Mouse (Mus musculus): ENCODE measurements at regions not wholly inside any gene's neighbourhood (a gene's known extent, or its start where the extent isn't known, plus 50 kb on each side); places are given as distances from the start of the nearest gene placed in this dataset.

DNA sequence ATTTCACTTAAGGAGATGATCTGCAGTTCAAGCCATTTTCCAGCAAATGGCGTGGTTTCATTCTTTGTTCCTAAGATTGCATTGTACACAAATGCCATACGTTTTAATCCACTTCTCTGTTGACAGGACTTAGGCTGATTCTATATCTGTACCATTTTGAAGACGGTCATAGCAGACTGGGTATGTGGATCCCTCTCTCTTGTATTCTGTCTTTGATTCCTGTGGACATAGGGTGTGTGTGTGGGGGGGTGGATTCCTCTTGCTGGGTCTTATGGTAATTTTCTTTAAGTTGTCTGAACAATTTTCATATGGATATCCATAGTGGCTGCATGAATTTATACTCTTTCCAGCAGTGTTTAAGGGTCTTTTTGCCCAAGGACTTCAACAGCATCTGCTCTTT is 251.1 kb upstream of the Tenm4 start:
- DNase-seq (ENCODE audit: low spot score in 2 of 2), result no peak
- intact Hi-C loops (cut with DNase I), result loop anchor here (10.0 kb wide), 1 partner anchor 155 kb away; no protein-coding TSS in a partner anchor

DNA sequence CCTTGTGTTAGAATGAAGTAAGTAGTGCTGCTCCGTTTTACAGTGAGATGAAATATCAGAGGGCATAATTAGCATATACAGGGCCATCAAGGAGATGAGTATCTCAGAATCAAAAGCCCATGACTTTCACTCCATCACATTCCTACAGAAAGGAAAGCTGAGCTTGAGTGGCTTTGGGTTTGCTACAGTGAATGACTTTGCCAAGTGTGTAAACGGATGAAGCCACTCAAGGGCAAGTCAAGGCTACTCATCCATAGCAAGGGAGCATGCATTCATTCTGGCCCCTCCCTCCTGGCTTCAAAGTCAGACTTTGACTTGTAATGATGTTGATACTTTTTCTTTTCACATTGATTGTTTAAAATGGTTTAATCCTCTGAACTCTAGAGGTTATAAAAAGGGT is 246.2 kb upstream of the Tenm4 start:
- intact Hi-C loops (cut with DNase I), result no loop called here
- no peak for DNase-seq (ENCODE audit: low spot score in 2 of 2)

DNA sequence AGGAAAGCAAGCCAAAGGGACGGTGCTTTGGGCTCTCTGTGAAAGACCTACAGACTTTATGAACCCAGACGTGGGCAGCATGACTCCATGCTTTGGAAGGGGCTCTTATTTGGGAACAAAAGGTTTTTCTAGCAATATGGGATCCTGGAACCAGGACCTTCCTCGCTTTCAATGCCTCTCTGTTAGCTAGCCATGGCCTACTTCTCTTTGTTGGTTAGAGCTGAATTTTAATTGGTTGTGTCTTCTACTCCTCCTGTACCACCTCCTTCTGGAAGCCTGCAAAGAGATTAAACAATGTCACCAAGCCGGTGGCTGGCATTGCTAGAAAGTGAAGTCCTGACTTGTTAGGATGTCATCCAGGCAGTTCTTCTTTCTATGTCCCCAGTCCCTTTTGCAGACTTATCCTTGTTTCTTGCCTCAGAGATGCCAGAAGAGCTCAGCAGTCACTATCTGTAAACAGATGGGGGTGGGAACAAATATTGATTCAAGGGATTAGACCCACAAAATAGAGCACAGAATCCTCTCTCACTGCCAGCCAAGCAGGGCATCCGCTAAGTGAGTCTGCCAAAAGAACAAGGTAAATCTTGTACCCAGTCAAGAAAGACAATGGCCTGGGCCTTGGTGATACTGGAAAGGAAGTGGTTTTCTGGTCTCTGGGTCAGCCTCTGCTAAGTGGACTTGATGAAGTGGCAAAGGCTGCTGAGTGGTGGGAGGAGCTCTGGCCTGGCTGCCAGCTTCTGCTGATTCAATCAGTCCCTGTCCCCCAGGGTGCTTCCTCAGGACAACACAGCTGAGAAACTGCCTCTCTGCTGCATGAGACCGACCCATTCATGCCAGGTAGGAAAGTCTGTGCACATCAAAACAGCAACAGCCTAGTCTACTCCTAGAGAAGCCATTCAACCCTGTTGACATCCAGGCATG is 244.7 kb upstream of the Tenm4 start:
- intact Hi-C loops (cut with DNase I), result no loop called here
- peak in 1 of 2 experiments; percentile 20 for DNase-seq (ENCODE audit: low spot score in 2 of 2)

DNA sequence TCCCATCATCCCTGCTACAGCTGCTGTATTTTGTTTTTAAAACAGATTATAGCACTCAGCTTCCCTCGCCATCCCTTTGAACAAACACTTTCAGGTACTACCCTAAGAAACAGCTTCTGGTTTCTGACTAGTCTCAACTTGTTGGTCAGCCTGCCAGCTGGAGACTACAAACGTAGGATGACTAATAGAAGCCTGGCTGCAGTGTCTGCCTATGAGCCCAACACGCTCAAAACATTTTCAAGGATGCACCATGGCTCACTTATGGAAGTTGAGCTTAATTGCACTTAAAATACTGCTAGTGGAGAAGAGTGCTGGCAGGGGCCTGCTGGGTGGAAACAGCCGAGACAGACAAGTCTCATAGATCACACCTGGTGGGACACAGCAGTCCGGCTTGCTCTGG is 234.4 kb upstream of the Tenm4 start:
- DNase-seq (ENCODE audit: low spot score in 2 of 2), result peak in 1 of 2 experiments; percentile 63
- intact Hi-C loops (cut with DNase I), result no loop called here

DNA sequence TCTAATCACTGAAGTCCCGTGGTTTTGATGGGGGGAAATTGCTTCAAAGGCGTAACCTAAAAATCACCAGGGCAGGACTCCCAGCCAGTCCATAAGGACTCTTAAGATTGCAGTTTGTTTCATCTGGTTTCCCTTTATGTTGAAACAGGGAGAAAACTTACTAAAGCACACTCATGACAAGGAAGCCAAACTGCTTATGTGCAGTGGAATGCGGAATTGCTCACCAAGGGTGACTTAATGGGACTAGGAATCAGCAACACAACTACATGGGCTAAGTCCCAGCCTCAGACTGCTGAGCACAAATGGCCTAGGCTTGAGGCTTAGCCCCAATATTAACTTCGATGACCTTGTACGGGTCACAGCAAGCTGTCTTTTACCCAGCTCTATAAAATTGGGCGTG is 227.6 kb upstream of the Tenm4 start:
- DNase-seq (ENCODE audit: low spot score in 2 of 2), result no peak
- intact Hi-C loops (cut with DNase I), result no loop called here

DNA sequence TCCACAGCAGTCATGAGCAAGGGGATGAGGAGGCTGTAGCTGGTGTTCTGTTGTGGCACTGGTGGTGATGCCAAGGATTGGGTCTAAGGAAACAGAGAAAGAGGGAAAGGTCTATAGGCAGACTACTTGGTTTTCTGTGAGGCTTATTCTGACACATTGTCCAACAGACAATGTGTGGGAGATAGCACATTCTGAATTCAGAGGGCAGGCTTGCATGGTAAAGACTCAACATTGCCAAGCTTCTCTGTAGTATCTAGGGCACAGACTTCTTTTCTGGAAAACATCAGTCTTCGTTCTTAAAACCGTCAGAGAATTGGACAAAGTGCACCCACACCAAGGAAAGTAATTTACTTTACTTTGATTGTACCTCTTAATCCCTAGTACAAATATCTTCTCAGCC is 218.7 kb upstream of the Tenm4 start:
- DNase-seq (ENCODE audit: low spot score in 2 of 2), result peak in 1 of 2 experiments; percentile 59
- intact Hi-C loops (cut with DNase I), result no loop called here

DNA sequence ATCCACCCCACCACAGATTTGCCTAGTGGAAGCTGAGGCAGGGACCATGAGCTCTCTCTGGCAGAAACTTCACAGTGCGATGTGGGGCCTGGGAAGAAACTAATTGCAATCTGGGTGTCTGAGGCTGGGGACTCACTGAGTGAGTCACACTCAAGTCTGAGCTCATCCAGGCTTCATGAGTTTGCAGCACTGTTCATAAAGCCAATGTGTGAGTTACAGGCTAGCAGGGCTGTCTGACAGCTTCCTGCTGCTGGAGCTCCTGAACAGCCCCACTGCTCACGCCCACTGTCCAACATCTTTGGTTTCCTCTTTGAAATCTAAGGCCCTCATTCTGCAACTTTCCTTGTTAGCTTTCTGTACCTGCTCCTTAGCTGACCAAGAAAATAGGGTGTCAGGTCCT is 216.5 kb upstream of the Tenm4 start:
- peak in 1 of 2 experiments; percentile 61 for DNase-seq (ENCODE audit: low spot score in 2 of 2)
- intact Hi-C loops (cut with DNase I), result no loop called here

DNA sequence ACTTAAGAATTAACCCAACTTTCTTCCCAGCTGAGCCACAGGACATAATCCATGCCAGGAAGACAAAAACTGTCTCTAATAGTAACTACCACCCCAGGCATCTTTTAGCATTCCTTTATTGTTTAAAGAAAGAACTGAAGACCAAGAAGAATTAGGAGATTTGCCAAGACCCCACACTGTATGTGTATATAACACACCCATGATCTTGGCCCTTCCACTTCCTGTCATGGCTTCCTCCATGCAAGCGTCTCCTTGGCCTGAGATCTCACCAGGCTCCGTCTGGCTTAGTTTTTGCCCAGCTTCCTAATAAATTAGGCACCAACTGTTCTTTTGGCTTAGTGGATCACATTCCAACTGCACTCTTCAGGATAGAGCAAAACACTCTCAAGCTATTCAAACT is 215.9 kb upstream of the Tenm4 start:
- intact Hi-C loops (cut with DNase I), result no loop called here
- no peak for DNase-seq (ENCODE audit: low spot score in 2 of 2)

DNA sequence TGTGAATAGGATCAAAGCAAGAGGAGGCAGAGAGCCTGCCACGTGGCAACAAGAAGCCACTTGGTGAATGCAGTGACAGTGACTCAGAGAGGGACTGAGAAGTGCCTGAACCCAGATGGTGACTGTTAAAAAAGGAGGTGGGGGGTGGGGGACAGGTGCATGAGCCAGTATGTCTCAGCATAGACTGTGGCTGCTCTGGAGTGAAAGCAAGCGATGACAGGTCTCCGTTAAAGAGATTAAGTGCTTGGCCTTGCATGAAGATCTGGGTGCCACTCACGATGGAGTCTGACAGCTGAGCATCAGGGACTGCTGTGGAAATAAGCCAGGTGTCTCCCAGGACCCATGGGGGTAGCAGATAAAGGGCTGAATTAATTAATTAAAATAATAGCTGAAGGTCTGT is 212.0 kb upstream of the Tenm4 start:
- DNase-seq (ENCODE audit: low spot score in 2 of 2), result peak in 1 of 2 experiments; percentile 9
- intact Hi-C loops (cut with DNase I), result no loop called here

DNA sequence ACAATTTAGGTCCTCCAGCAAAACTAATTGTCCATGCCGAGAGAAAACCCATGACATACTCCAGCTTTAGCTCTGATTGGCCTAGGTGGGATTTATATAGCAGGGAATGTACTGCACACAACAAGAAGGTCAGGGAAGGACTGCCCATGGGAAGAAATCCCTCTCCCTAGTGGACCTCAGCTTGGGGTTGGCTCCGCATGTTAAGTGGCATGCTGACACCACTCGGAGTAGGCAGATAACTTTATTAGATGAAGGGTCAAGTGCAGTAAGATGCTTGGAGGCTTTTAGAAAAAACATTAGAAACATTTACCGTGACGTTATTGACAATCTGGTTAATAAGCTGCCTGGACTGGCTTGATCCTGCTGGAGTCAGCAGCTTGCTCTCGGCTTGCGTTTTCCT is 199.2 kb upstream of the Tenm4 start:
- intact Hi-C loops (cut with DNase I), result no loop called here
- DNase-seq (ENCODE audit: low spot score in 2 of 2), result no peak

DNA sequence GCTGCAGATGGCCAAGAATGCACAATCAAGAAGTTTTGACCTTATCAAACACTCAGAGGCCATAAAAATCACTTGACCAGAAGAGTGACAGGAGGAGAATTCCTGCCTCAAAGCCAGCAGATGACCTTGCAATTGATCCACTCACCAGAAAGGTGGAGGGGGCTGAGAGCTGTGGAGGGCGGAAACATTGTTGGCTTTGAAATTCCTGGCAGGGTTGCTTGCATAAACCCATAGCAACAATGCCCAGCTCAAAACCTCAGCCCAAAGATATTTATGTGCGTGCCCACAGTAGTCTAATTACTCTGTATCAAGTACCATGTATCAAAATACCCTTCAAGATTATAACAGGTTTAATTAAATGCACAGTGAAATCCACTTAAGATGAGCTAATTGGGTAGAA is 197.0 kb upstream of the Tenm4 start:
- no peak for DNase-seq (ENCODE audit: low spot score in 2 of 2)

DNA sequence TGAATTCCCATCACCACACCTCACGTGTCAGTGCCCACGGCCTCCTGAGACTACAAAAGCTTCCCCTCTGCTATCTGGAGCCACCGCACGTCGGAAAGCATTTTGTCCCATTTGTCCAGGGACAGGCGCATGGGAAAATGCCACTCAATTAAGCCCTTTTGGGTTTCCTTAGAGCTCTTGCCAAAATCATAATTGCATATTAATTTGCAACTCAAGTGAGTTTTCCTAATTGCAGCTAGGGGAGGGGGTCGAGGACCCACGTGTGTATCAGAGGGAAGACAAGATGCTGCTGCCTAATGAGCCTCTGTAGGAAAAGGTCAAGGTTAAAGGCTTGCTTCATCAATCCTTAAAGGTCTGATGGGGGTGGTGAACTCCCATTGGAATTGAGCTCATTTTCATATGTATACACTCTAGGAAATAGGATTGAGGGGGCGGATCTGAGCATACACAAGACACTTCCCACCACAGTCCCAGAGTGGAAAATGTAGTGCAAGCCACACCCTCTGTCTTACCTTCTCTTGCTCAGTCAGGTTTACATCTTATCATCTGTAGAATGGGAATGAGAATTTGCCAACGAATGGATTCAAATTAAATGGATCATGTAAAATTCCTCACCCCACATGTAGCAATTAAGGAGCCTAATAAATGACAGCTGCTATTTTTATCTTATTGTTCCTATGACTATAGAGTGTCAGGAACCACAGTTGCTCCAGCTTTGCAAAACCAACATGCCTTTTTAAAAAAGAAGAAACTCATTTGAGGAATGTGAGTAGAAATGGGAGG is 179.6 kb upstream of the Tenm4 start:
- intact Hi-C loops (cut with DNase I), result no loop called here
- DNase-seq (ENCODE audit: low spot score in 2 of 2), result no peak

More for the DNA sequence above, 197.0 kb upstream of the Tenm4 start:
- intact Hi-C loops (cut with DNase I), result no loop called here

DNA sequence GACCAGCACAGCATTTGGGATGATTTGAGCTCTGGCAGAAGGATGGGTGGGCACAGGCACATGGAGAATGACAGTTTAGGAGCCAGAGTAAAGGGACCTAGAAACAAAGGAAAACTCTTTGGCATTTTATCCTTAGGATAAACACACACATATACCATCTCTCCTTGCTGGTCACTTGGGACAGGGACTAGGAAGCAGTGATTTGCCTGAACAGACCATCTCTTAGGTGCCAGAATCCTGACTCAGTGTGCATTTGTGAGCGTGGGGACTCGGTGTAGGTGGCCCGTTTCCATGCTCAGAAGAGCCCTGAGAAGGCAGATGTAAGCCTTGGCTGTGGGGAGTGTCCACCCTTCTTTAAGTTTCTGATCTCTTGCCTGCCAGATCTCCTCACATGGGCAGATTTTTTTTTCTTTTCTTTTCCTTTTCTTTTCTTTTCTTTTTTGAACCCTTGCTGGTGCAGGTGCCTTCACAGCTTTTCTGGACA is 179.0 kb upstream of the Tenm4 start:
- peak in 1 of 2 experiments; percentile 32 for DNase-seq (ENCODE audit: low spot score in 2 of 2)
- intact Hi-C loops (cut with DNase I), result no loop called here

DNA sequence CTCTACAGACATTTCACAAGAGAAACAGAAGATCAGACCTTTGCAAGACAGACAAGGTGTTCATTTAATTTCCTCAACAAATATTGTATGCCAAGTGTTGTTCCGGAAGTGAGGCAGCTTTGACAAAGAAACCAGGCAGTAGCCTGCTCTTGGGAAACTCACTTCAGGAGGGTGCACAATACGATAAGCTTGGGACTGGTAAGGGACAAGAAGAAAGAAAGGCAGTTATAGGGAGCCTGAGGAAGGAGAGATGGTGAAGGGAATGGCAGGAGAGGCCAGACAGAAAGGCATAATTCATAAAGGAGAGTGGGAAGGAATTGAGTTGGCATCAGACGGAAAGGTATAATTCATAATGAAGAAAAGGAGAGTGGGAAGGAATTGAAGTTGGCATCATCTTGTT is 178.5 kb upstream of the Tenm4 start:
- no peak for DNase-seq (ENCODE audit: low spot score in 2 of 2)
- intact Hi-C loops (cut with DNase I), result no loop called here

DNA sequence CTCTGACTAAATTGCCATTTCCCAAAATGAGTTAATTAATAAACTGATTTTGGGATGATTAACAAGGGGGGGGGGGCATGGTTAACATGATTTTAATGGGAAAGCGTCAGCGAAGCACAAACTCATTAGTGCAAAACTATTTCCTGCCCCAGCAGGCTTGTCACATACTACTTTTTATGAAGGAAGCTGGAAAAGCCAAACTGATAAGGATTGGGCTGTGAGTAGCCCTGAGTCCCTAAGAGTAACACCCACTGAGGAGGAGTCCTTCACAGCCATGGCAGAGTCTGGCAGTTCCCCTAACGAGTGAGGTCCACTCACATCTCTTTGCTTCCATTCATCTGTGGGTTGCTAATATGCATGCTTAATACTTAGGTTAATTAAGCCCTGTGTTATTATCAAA is 173.9 kb upstream of the Tenm4 start:
- intact Hi-C loops (cut with DNase I), result no loop called here
- DNase-seq (ENCODE audit: low spot score in 2 of 2), result no peak

DNA sequence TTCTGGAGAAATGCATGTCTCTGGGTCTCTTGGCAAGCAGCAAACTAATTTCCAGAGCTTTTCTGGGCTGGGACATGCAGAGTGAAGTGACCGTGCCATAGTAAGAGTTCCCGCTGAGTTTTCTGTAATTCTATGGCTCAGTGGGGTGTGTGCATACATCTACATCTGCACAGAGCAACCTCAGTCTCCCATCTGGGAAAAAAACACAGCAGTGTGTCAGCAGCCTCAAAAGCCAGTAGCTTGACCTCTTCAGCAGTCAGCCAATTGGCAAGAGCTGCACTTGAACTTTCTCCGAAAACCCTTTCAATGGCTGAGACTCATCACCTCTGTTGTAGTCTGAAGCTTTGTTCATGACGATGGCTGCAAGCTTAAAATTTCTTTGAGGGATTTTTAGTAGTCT is 171.9 kb upstream of the Tenm4 start:
- DNase-seq (ENCODE audit: low spot score in 2 of 2), result no peak
- intact Hi-C loops (cut with DNase I), result no loop called here

DNA sequence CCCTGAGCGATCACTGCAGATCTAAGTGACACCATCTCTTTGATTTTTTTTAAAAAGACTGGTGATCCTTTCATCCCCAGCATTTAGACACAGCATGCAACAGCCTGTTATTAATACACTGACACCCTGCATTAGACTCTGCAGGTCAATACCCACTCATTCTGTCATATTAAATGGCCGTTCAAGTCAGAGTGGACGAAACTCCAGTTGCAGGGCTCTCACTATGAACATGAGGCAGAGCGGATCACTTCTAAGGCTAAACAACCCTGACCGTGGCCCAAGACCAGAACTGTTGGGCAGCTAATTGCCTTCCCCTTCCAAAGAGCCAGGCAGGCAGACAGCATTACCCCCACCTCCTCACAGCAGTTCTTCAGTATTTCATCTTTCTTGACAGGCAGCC is 168.6 kb upstream of the Tenm4 start:
- intact Hi-C loops (cut with DNase I), result no loop called here
- no peak for DNase-seq (ENCODE audit: low spot score in 2 of 2)

DNA sequence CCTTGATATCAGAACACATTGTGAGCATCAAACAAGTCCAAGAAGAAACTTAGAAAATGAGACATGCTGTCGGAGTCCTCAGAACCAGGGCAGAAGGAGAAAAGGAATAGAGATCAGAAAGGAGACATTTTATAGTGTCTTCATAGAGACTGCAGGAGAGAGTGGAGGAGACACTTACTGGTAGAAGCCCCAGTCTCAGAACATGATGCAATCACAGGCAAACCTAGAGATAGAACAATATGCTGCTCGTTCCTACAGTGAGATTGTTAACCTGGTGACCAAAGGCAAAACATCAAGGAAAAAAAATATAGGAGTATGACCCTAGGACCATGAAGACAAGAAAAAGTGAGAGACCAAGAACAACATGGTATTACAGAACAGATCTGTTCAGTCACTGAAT is 164.7 kb upstream of the Tenm4 start:
- intact Hi-C loops (cut with DNase I), result no loop called here
- no peak for DNase-seq (ENCODE audit: low spot score in 2 of 2)

DNA sequence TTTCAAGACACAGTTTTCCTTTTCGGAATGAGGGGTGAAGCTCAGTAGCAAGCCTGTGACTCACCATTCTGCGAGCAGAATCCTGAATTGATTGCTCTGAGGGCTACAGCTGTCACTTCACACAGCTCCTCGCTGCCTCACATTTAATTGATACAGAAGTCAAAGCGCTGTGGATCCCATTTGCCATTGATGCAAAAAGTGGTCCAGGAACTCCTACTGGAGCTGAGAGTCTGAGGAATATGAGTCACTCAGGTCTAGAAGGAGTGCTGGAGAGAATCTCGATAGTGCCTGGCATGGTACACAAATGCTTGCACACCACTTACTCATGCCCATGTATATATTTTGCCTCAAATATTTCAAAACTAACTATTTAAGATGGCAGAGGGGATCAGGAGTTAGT is 158.0 kb upstream of the Tenm4 start:
- intact Hi-C loops (cut with DNase I), result no loop called here
- DNase-seq (ENCODE audit: low spot score in 2 of 2), result peak in 1 of 2 experiments; percentile 62

DNA sequence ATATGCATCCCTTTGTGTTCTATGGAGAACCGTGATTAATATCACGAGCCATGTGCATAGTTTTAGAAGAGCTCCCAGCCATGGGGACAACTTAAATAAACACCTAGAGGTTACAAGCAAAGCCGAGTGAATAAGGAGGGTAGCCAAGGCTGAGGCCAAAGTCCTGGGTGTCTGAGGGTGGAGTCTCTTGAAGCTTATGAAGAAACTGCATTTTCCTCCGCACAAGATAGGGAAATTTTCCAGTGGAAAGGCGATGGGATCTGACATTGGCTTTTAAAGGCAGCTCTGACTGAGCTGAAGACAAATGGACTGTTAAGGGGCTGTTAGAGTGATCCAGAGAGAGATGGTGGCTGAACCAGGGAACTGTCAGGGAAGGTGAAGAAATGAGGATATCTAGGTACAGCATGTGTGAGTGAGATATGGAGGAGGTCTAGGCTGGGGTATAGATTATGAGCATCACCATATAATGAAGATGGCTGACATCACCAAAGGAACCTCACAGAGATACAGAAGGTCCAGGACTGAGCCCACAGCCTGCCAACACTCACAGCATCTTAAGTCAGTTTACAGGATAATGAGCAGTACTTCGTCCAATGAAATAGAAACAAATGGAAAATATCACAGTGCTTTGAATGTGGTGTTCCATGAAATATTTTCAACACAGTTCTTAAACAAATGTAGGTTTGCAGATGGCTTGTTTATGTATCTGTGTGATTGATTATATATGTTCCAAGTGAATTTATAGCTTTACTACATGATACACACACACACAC is 153.7 kb upstream of the Tenm4 start:
- intact Hi-C loops (cut with DNase I), result no loop called here

More for the DNA sequence above, 153.7 kb upstream of the Tenm4 start:
- no peak for DNase-seq (ENCODE audit: low spot score in 2 of 2)

Measured in left cerebral cortex, postnatal 25 days (tissue).